Mouse (Mus musculus): ENCODE results near the gene 2610507B11Rik. TPM values are rescaled to one million over a fixed set of nuclear protein-coding genes. Genes with fewer than 3 reads are reported as not detected.

Gene 2610507B11Rik
- polyA plus RNA-seq, 1 experiment from 2014 or later: 94.5 TPM

GRCm38 (mm10) chr11:78301357-78302084 lies 40.0 kb downstream of the 2610507B11Rik start, which contains the start of gene Spag5:
Spag5 (plus strand) TSS chr11:78301529.
- Histone ChIP-seq H3K9ac (ENCODE audit: low read depth, low read length) (peak within 1 kb of the TSS; percentile 75), H3K27ac (ENCODE audit: low read depth, low read length) (0 out of 2 replicates have a peak within 1 kb of the TSS, but pooled peaks have one; percentile 6), H3K27me3 (ENCODE audit: control insufficient read depth, insufficient read depth, low read length) (no peaks in the 10 kb centered on the region), H3K4me1 (replicated peaks; ENCODE audit: control insufficient read depth, insufficient read depth, low read length) (no peaks in the 10 kb centered on the region), H3K36me3 (ENCODE audit: control insufficient read depth, insufficient read depth, low read length) (peaks cover 9% of the 10 kb centered on the region), H3K4me2 (replicated peaks; ENCODE audit: low read depth, low read length) (peak within 1 kb of the TSS; percentile 75), H3K4me3 (ENCODE audit: low read depth, low read length) (peak within 1 kb of the TSS; percentile 79), H3K9me3 (ENCODE audit: control insufficient read depth, low read length) (no peaks in the 10 kb centered on the region)
- under 1% methylated on average over 49 of the region's 49 CpGs for WGBS
- ATAC-seq (ENCODE audit: low FRiP score) (peak; percentile 97), DNase-seq (ENCODE audit: low spot score) (peak; percentile 94)

- peaks cover 9% of the 10 kb centered on the region for H3K36me3 ChIP-seq (ENCODE audit: control insufficient read depth, insufficient read depth, low read length)
- no peak for DNase-seq (ENCODE audit: low spot score)
- no peak overlapping the region for H3K4me3 ChIP-seq (ENCODE audit: low read depth, low read length)
- H3K9me3 ChIP-seq (ENCODE audit: control insufficient read depth, low read length): no peaks in the 10 kb centered on the region
- H3K4me2 ChIP-seq (replicated peaks; ENCODE audit: low read depth, low read length): no peak overlapping the region
- no peaks in the 10 kb centered on the region for H3K4me1 ChIP-seq (replicated peaks; ENCODE audit: control insufficient read depth, insufficient read depth, low read length)
- no peak overlapping the region for H3K9ac ChIP-seq (ENCODE audit: low read depth, low read length)
- H3K27ac ChIP-seq (ENCODE audit: low read depth, low read length): no peak overlapping the region
- no peak for ATAC-seq (ENCODE audit: low FRiP score)
- no peaks in the 10 kb centered on the region for H3K27me3 ChIP-seq (ENCODE audit: control insufficient read depth, insufficient read depth, low read length)
- WGBS: 93% methylated on average over 4 of the region's 4 CpGs
Observed at GRCm38 (mm10) chr11:78305272-78305671, 43.7 kb downstream of the 2610507B11Rik start.

- Histone ChIP-seq H3K27me3 (ENCODE audit: control insufficient read depth, insufficient read depth, low read length) (no peaks in the 10 kb centered on the region), H3K4me2 (replicated peaks; ENCODE audit: low read depth, low read length) (no peak overlapping the region), H3K4me3 (ENCODE audit: low read depth, low read length) (no peak overlapping the region), H3K9ac (ENCODE audit: low read depth, low read length) (no peak overlapping the region), H3K9me3 (ENCODE audit: control insufficient read depth, low read length) (no peaks in the 10 kb centered on the region), H3K27ac (ENCODE audit: low read depth, low read length) (no peak overlapping the region), H3K4me1 (replicated peaks; ENCODE audit: control insufficient read depth, insufficient read depth, low read length) (no peaks in the 10 kb centered on the region), H3K36me3 (ENCODE audit: control insufficient read depth, insufficient read depth, low read length) (peaks cover 10% of the 10 kb centered on the region; the same call in 1 of the 2 replicates)
- DNase-seq (ENCODE audit: low spot score) (no peak), ATAC-seq (ENCODE audit: low FRiP score) (no peak)
- 80% methylated on average over 8 of the region's 8 CpGs for WGBS
Observed at GRCm38 (mm10) chr11:78310861-78311511, 49.4 kb downstream of the 2610507B11Rik start.

GRCm38 (mm10) chr11:78313662-78314061 lies 52.1 kb downstream of the 2610507B11Rik start:
- Histone ChIP-seq H3K4me2 (replicated peaks; ENCODE audit: low read depth, low read length) (no peak overlapping the region), H3K27me3 (ENCODE audit: control insufficient read depth, insufficient read depth, low read length) (no peaks in the 10 kb centered on the region), H3K27ac (ENCODE audit: low read depth, low read length) (no peak overlapping the region), H3K36me3 (ENCODE audit: control insufficient read depth, insufficient read depth, low read length) (peaks cover 17% of the 10 kb centered on the region), H3K4me1 (replicated peaks; ENCODE audit: control insufficient read depth, insufficient read depth, low read length) (no peaks in the 10 kb centered on the region), H3K9ac (ENCODE audit: low read depth, low read length) (no peak overlapping the region), H3K9me3 (ENCODE audit: control insufficient read depth, low read length) (no peaks in the 10 kb centered on the region), H3K4me3 (ENCODE audit: low read depth, low read length) (no peak overlapping the region)
- 100% methylated on average over 2 of the region's 2 CpGs for WGBS
- DNase-seq (ENCODE audit: low spot score) (no peak), ATAC-seq (ENCODE audit: low FRiP score) (no peak)

- peaks cover 12% of the 10 kb centered on the region for H3K36me3 ChIP-seq (ENCODE audit: control insufficient read depth, insufficient read depth, low read length)
- no peak for DNase-seq (ENCODE audit: low spot score)
Observed at GRCm38 (mm10) chr11:78318411-78318810, 56.9 kb downstream of the 2610507B11Rik start.

GRCm38 (mm10) chr11:78322076-78322831 lies 60.7 kb downstream of the 2610507B11Rik start:
- no peak for DNase-seq (ENCODE audit: low spot score)
- Histone ChIP-seq H3K4me3 (ENCODE audit: low read depth, low read length) (no peak overlapping the region), H3K4me1 (replicated peaks; ENCODE audit: control insufficient read depth, insufficient read depth, low read length) (no peaks in the 10 kb centered on the region), H3K36me3 (ENCODE audit: control insufficient read depth, insufficient read depth, low read length) (peaks cover 6% of the 10 kb centered on the region; the same call in 1 of the 2 replicates), H3K27ac (ENCODE audit: low read depth, low read length) (no peak overlapping the region), H3K9ac (ENCODE audit: low read depth, low read length) (no peak overlapping the region), H3K27me3 (ENCODE audit: control insufficient read depth, insufficient read depth, low read length) (no peaks in the 10 kb centered on the region), H3K9me3 (ENCODE audit: control insufficient read depth, low read length) (no peaks in the 10 kb centered on the region), H3K4me2 (replicated peaks; ENCODE audit: low read depth, low read length) (no peak overlapping the region)
- no peak for ATAC-seq (ENCODE audit: low FRiP score)
- 78% methylated on average over 2 of the region's 2 CpGs for WGBS

More at GRCm38 (mm10) chr11:78318411-78318810, 56.9 kb downstream of the 2610507B11Rik start:
- H3K9me3 ChIP-seq (ENCODE audit: control insufficient read depth, low read length): no peaks in the 10 kb centered on the region
- no peak overlapping the region for H3K27ac ChIP-seq (ENCODE audit: low read depth, low read length)
- ATAC-seq (ENCODE audit: low FRiP score): no peak
- no peak overlapping the region for H3K4me3 ChIP-seq (ENCODE audit: low read depth, low read length)
- H3K9ac ChIP-seq (ENCODE audit: low read depth, low read length): no peak overlapping the region
- H3K27me3 ChIP-seq (ENCODE audit: control insufficient read depth, insufficient read depth, low read length): no peaks in the 10 kb centered on the region
- H3K4me2 ChIP-seq (replicated peaks; ENCODE audit: low read depth, low read length): no peak overlapping the region
- 93% methylated on average over 2 of the region's 2 CpGs for WGBS
- H3K4me1 ChIP-seq (replicated peaks; ENCODE audit: control insufficient read depth, insufficient read depth, low read length): no peaks in the 10 kb centered on the region

GRCm38 (mm10) chr11:78322860-78323259 lies 61.3 kb downstream of the 2610507B11Rik start, which contains the start of gene Aldoc:
Aldoc (plus strand) TSS chr11:78322968.
- Histone ChIP-seq H3K9me3 (ENCODE audit: control insufficient read depth, low read length) (no peaks in the 10 kb centered on the region), H3K4me2 (replicated peaks; ENCODE audit: low read depth, low read length) (0 out of 2 replicates have a peak within 1 kb of the TSS, but pooled peaks have one; percentile 5), H3K27ac (ENCODE audit: low read depth, low read length) (no peak within 1 kb of the TSS), H3K9ac (ENCODE audit: low read depth, low read length) (no peak within 1 kb of the TSS), H3K4me1 (replicated peaks; ENCODE audit: control insufficient read depth, insufficient read depth, low read length) (no peaks in the 10 kb centered on the region), H3K4me3 (ENCODE audit: low read depth, low read length) (no peak within 1 kb of the TSS), H3K27me3 (ENCODE audit: control insufficient read depth, insufficient read depth, low read length) (no peaks in the 10 kb centered on the region), H3K36me3 (ENCODE audit: control insufficient read depth, insufficient read depth, low read length) (0 out of 2 replicates have a peak, but pooled peaks cover 2% of the 10 kb centered on the region)
- DNase-seq (ENCODE audit: low spot score) (peak; percentile 53), ATAC-seq (ENCODE audit: low FRiP score) (0 out of 2 replicates have a peak, but pooled peaks have one; percentile 33)
- WGBS: 3% methylated on average over 15 of the region's 15 CpGs

GRCm38 (mm10) chr11:78324000-78324785 lies 62.6 kb downstream of the 2610507B11Rik start:
- H3K27me3 ChIP-seq (ENCODE audit: control insufficient read depth, insufficient read depth, low read length): no peaks in the 10 kb centered on the region
- ATAC-seq (ENCODE audit: low FRiP score) (no peak), DNase-seq (ENCODE audit: low spot score) (no peak)
- H3K4me1 ChIP-seq (replicated peaks; ENCODE audit: control insufficient read depth, insufficient read depth, low read length): 0 out of 2 replicates have a peak, but pooled peaks cover 3% of the 10 kb centered on the region
- WGBS: 86% methylated on average over 15 of the region's 15 CpGs
- H3K36me3 ChIP-seq (ENCODE audit: control insufficient read depth, insufficient read depth, low read length): no peaks in the 10 kb centered on the region
- H3K27ac ChIP-seq (ENCODE audit: low read depth, low read length): no peak overlapping the region
- H3K4me2 ChIP-seq (replicated peaks; ENCODE audit: low read depth, low read length): no peak overlapping the region
- H3K9ac ChIP-seq (ENCODE audit: low read depth, low read length): no peak overlapping the region
- H3K9me3 ChIP-seq (ENCODE audit: control insufficient read depth, low read length): no peaks in the 10 kb centered on the region
- H3K4me3 ChIP-seq (ENCODE audit: low read depth, low read length): no peak overlapping the region
